Mouse (Mus musculus) lung, postnatal 0 days (tissue): ENCODE measurements around the gene Ubox5.

Source experiments
- CTCF ChIP-seq: IDR thresholded peaks from 2 replicates; pipeline ENCODE4 v1.5.1; 2016; ENCODE audit warnings: antibody characterized with exemption, mild to moderate bottlenecking
- EP300 ChIP-seq: IDR thresholded peaks from 2 replicates; pipeline ENCODE4 v1.6.1; 2016; ENCODE audit warnings: antibody characterized with exemption, mild to moderate bottlenecking, control low read depth

DNA sequence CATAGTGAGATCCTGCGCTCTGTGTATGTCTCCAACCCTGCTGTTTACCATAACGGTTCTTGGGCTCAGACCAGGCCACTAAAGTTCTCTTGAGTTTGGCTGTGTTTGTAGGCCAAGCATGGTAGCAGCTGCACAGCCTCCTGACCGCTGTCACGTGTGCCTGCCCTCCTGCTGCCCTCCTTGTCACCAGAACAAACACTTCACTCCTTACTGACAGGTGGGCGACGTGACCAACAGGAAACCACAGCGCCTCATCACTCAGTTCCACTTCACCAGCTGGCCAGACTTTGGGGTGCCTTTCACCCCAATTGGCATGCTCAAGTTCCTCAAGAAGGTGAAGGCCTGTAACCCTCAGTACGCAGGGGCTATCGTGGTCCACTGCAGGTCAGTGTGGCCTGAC is 89.6 kb downstream of the Ubox5 start:
- TF ChIP-seq CTCF (no peak), EP300 (no peak)
